Mouse (Mus musculus): ENCODE results near the gene Arhgap36. TPM values are rescaled to one million over a fixed set of nuclear protein-coding genes. Genes with fewer than 3 reads are reported as not detected.

Arhgap36 gene
- 2.5 and 6.2 TPM in 2 replicates for polyA plus RNA-seq (2012; rRNA removed)

GRCm38 (mm10) chrX:49463442-49463970 is at the start of gene Arhgap36:
Arhgap36 (plus strand) TSS chrX:49463945.

Other genes with a start within 250 kb of the Arhgap36 start
- gene Enox2, start 175.7 kb upstream of the Arhgap36 start, polyA plus RNA-seq (2012; rRNA removed) = 9.2 and 10.0 TPM in 2 replicates
- not detected in 2 replicates for gene Olfr1320, start 208.4 kb downstream of the Arhgap36 start, polyA plus RNA-seq (2012; rRNA removed)

All from central nervous system, embryonic 18 days (tissue).